Mouse (Mus musculus) urinary bladder, postnatal 10 days (tissue): Measurements from ENCODE around the gene Spata21.

Experiments
- DNase-seq: peaks from one replicate; pipeline ENCODE4 v3.0.0; 2022; ENCODE audit warnings: low spot score

Gene Spata21

GRCm38 (mm10) chr4:141076761-141077506 is 11.2 kb upstream of the Spata21 start:
- DNase-seq = no peak

- DNase-seq = peak; percentile 74
These were observed 10.2 kb upstream of the Spata21 start, which contains the start of gene Necap2 for GRCm38 (mm10) chr4:141077681-141078509. TSS of gene Necap2 (minus strand) at chr4:141078357.

GRCm38 (mm10) chr4:141078510-141079137 is 9.5 kb upstream of the Spata21 start:
- no peak for DNase-seq

GRCm38 (mm10) chr4:141086862-141087261 is 1.3 kb upstream of the Spata21 start:
- DNase-seq = no peak

GRCm38 (mm10) chr4:141088714-141089113 is 581 bp downstream of the Spata21 start:
- DNase-seq = no peak

GRCm38 (mm10) chr4:141095016-141095415 is 6.9 kb downstream of the Spata21 start:
- no peak for DNase-seq

- DNase-seq = no peak
These were observed 8.6 kb downstream of the Spata21 start for GRCm38 (mm10) chr4:141096710-141097109.

GRCm38 (mm10) chr4:141098935-141099334 is 10.8 kb downstream of the Spata21 start:
- no peak for DNase-seq

- DNase-seq = no peak
These were observed 11.8 kb downstream of the Spata21 start for GRCm38 (mm10) chr4:141099956-141100355.

- DNase-seq = no peak
These were observed 13.2 kb downstream of the Spata21 start for GRCm38 (mm10) chr4:141101291-141101690.

GRCm38 (mm10) chr4:141101855-141102254 is 13.7 kb downstream of the Spata21 start:
- DNase-seq = no peak

GRCm38 (mm10) chr4:141106526-141107183 is 18.5 kb downstream of the Spata21 start:
- DNase-seq = no peak

- no peak for DNase-seq
These were observed 20.1 kb downstream of the Spata21 start for GRCm38 (mm10) chr4:141108196-141108732.

GRCm38 (mm10) chr4:141113831-141114230 is 25.7 kb downstream of the Spata21 start:
- DNase-seq = no peak

- DNase-seq = no peak
These were observed 26.4 kb downstream of the Spata21 start for GRCm38 (mm10) chr4:141114521-141114981.

- DNase-seq = no peak
These were observed 27.3 kb downstream of the Spata21 start for GRCm38 (mm10) chr4:141115398-141115797.

GRCm38 (mm10) chr4:141118691-141119090 is 30.6 kb downstream of the Spata21 start:
- DNase-seq = no peak

GRCm38 (mm10) chr4:141120700-141121099 is 32.6 kb downstream of the Spata21 start:
- DNase-seq = no peak

GRCm38 (mm10) chr4:141122663-141123062 is 34.5 kb downstream of the Spata21 start:
- DNase-seq = no peak

- DNase-seq = no peak
These were observed 34.9 kb downstream of the Spata21 start for GRCm38 (mm10) chr4:141123065-141123464.

GRCm38 (mm10) chr4:141129190-141129710 is 41.1 kb downstream of the Spata21 start:
- no peak for DNase-seq
